Mouse (Mus musculus): ENCODE data around the gene Rapsn. TPM values are rescaled to one million over a fixed set of nuclear protein-coding genes. Genes with fewer than 3 reads are reported as not detected.

Gene Rapsn
- polyA plus RNA-seq, 1 experiment from 2014 or later: 0.37 TPM

- Histone ChIP-seq H3K27ac (ENCODE audit: low read depth, low read length) (peak within 1 kb of the TSS; percentile 85), H3K27me3 (ENCODE audit: control insufficient read depth, insufficient read depth, low read length) (no peaks in the 10 kb centered on the region), H3K4me2 (ENCODE audit: low read depth, low read length) (peak within 1 kb of the TSS; percentile 67), H3K4me3 (ENCODE audit: low read depth, low read length) (peak within 1 kb of the TSS; percentile 65), H3K36me3 (ENCODE audit: control insufficient read depth, insufficient read depth, low read length) (peaks cover 5% of the 10 kb centered on the region; the same call in 1 of the 2 replicates), H3K9me3 (ENCODE audit: control insufficient read depth, low read length) (no peaks in the 10 kb centered on the region), H3K9ac (replicated peaks; ENCODE audit: low read depth, low read length) (peak within 1 kb of the TSS; percentile 71), H3K4me1 (ENCODE audit: control insufficient read depth, insufficient read depth, low read length) (peaks cover 20% of the 10 kb centered on the region)
- WGBS: under 1% methylated on average over 64 of the region's 69 CpGs
- ATAC-seq (ENCODE audit: low read depth): peak; percentile 97
These were observed 34.8 kb downstream of the Rapsn start, which contains the start of gene Slc39a13 for GRCm38 (mm10) chr2:91070076-91070800. Gene Slc39a13, minus strand, starts transcription at chr2:91070417.

DNA sequence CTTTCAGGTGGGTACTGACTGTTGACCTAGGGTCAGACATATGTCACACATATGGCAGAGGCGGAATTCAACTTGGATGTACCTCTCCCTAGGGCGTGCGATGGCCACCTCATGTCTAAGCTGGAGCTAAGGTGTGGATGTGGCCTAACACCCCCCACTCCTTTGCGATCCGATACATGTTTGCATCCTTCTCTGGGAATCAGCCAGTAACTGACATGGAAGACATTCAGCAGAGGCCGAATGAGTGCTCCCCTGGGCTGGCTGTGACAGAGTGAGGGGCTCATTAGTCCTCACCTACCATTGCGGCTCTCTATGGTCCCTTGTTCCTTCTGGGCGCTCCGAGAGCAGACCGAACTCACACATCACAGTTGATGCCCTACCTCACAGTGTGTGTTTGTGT, 35.6 kb downstream of the Rapsn start:
- Histone ChIP-seq H3K4me1 (ENCODE audit: control insufficient read depth, insufficient read depth, low read length) (peaks cover 20% of the 10 kb centered on the region), H3K9me3 (ENCODE audit: control insufficient read depth, low read length) (no peaks in the 10 kb centered on the region), H3K9ac (replicated peaks; ENCODE audit: low read depth, low read length) (peak overlapping the region; percentile 71), H3K27me3 (ENCODE audit: control insufficient read depth, insufficient read depth, low read length) (no peaks in the 10 kb centered on the region), H3K4me3 (ENCODE audit: low read depth, low read length) (peak overlapping the region; percentile 65), H3K36me3 (ENCODE audit: control insufficient read depth, insufficient read depth, low read length) (peaks cover 5% of the 10 kb centered on the region; the same call in 1 of the 2 replicates), H3K27ac (ENCODE audit: low read depth, low read length) (peak overlapping the region; percentile 85), H3K4me2 (ENCODE audit: low read depth, low read length) (peak overlapping the region; percentile 67)
- ATAC-seq (ENCODE audit: low read depth): no peak
- WGBS: 81% methylated on average over 10 of the region's 10 CpGs

DNA sequence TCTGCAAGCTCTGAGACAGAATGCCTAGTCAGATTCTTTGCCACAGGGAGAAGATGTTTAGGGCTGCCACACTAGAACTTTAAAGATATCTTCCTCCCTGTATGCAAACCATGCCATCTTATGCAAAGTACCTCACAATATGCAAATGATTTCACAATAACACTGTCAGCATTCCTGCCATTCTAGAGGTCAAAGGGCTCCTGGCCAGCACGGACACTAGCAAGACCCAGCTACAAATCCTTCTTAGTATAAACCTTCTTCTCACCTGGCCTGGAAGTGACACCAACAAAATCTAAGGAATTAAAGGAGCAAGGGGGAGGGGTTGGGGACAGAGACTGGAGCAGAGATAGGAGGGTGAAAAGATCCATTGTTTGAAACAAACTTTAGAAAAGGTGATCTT, 36.7 kb downstream of the Rapsn start:
- Histone ChIP-seq H3K4me3 (ENCODE audit: low read depth, low read length) (no peak overlapping the region), H3K4me1 (ENCODE audit: control insufficient read depth, insufficient read depth, low read length) (peaks cover 20% of the 10 kb centered on the region), H3K4me2 (ENCODE audit: low read depth, low read length) (no peak overlapping the region), H3K36me3 (ENCODE audit: control insufficient read depth, insufficient read depth, low read length) (no peaks in the 10 kb centered on the region), H3K9me3 (ENCODE audit: control insufficient read depth, low read length) (no peaks in the 10 kb centered on the region), H3K27me3 (ENCODE audit: control insufficient read depth, insufficient read depth, low read length) (no peaks in the 10 kb centered on the region), H3K9ac (replicated peaks; ENCODE audit: low read depth, low read length) (no peak overlapping the region), H3K27ac (ENCODE audit: low read depth, low read length) (no peak overlapping the region)
- WGBS: 50% methylated on average over 1 of the region's 1 CpGs
- no peak for ATAC-seq (ENCODE audit: low read depth)

GRCm38 (mm10) chr2:91077957-91078313, 42.5 kb downstream of the Rapsn start:
- H3K4me1 ChIP-seq (ENCODE audit: control insufficient read depth, insufficient read depth, low read length): no peaks in the 10 kb centered on the region; the same call in 1 of the 2 replicates
- H3K9ac ChIP-seq (replicated peaks; ENCODE audit: low read depth, low read length): no peak overlapping the region
- no peaks in the 10 kb centered on the region for H3K9me3 ChIP-seq (ENCODE audit: control insufficient read depth, low read length)
- H3K27ac ChIP-seq (ENCODE audit: low read depth, low read length): no peak overlapping the region
- H3K27me3 ChIP-seq (ENCODE audit: control insufficient read depth, insufficient read depth, low read length): no peaks in the 10 kb centered on the region
- peak; percentile 57; the same call in 1 of the 2 replicates for ATAC-seq (ENCODE audit: low read depth)
- H3K4me2 ChIP-seq (ENCODE audit: low read depth, low read length): peak overlapping the region; percentile 73
- H3K36me3 ChIP-seq (ENCODE audit: control insufficient read depth, insufficient read depth, low read length): no peaks in the 10 kb centered on the region
- 13% methylated on average over 12 of the region's 12 CpGs for WGBS
- H3K4me3 ChIP-seq (ENCODE audit: low read depth, low read length): peak overlapping the region; percentile 36; the same call in 1 of the 2 replicates

DNA sequence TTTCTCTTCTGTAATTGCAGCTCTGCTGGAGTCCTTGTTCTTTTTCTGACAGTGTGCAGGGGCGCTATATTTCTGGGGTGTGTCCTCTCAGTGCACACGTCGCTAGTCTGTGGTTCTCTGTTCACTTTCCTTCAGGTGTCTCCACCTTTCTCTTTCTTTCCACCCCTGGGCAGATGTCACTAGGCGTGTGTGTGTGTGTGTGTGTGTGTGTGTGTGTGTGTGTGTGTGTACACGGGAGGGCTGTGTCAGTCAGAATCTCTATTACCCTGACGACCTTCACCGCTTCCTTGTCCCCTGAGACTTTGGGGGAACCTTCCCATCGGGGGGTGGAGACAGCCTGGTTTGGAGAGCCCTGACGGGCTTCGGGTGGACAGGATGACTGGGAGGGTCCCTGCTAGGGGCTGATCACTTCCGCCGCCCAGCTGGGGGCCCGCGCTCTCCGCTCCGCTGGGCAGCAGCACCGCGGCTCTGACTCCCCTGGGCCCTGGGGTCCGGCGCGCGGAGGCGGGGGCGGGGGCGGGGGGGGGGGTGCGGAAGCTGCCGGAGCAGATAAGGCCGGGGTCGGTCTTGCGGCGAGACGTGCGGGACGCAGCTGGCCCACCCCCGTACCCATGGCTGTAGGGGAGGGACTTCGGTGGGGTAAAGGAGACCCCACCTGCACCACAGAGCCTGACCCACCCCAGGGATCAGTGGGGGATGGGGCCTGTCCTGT, 43.0 kb downstream of the Rapsn start:
- no peaks in the 10 kb centered on the region for H3K9me3 ChIP-seq (ENCODE audit: control insufficient read depth, low read length)
- peak overlapping the region; percentile 73 for H3K4me2 ChIP-seq (ENCODE audit: low read depth, low read length)
- H3K4me3 ChIP-seq (ENCODE audit: low read depth, low read length): peak overlapping the region; percentile 36
- peak; percentile 76 for ATAC-seq (ENCODE audit: low read depth)
- peak overlapping the region; percentile 53 for H3K9ac ChIP-seq (replicated peaks; ENCODE audit: low read depth, low read length)
- no peak overlapping the region for H3K27ac ChIP-seq (ENCODE audit: low read depth, low read length)
- no peaks in the 10 kb centered on the region for H3K27me3 ChIP-seq (ENCODE audit: control insufficient read depth, insufficient read depth, low read length)
- no peaks in the 10 kb centered on the region for H3K36me3 ChIP-seq (ENCODE audit: control insufficient read depth, insufficient read depth, low read length)
- under 1% methylated on average over 29 of the region's 36 CpGs for WGBS
- H3K4me1 ChIP-seq (ENCODE audit: control insufficient read depth, insufficient read depth, low read length): no peaks in the 10 kb centered on the region; the same call in 1 of the 2 replicates

DNA sequence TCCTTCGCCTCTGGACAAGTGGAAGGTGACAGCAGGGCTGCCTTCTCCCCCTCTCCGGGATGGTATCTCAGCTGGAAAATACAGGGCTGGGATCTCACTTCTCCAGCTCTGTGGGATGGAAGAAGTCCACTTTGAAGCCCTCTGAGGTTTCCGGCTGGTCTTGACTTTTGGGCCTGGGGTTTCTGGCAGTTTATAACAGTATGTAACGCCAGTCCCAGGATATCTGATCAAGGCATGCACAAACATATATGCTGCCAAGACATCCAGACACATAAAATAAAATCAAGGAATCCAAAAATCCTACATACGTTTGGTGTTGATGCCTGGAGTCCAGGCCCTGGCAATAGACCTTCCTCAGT, 43.6 kb downstream of the Rapsn start:
- Histone ChIP-seq H3K4me1 (ENCODE audit: control insufficient read depth, insufficient read depth, low read length) (no peaks in the 10 kb centered on the region; the same call in 1 of the 2 replicates), H3K27me3 (ENCODE audit: control insufficient read depth, insufficient read depth, low read length) (no peaks in the 10 kb centered on the region), H3K4me2 (ENCODE audit: low read depth, low read length) (peak overlapping the region; percentile 73), H3K4me3 (ENCODE audit: low read depth, low read length) (peak overlapping the region; percentile 36), H3K9me3 (ENCODE audit: control insufficient read depth, low read length) (no peaks in the 10 kb centered on the region), H3K27ac (ENCODE audit: low read depth, low read length) (no peak overlapping the region), H3K9ac (replicated peaks; ENCODE audit: low read depth, low read length) (peak overlapping the region; percentile 53), H3K36me3 (ENCODE audit: control insufficient read depth, insufficient read depth, low read length) (no peaks in the 10 kb centered on the region)
- 29% methylated on average over 5 of the region's 5 CpGs for WGBS
- ATAC-seq (ENCODE audit: low read depth): no peak; the same call in 1 of the 2 replicates

DNA sequence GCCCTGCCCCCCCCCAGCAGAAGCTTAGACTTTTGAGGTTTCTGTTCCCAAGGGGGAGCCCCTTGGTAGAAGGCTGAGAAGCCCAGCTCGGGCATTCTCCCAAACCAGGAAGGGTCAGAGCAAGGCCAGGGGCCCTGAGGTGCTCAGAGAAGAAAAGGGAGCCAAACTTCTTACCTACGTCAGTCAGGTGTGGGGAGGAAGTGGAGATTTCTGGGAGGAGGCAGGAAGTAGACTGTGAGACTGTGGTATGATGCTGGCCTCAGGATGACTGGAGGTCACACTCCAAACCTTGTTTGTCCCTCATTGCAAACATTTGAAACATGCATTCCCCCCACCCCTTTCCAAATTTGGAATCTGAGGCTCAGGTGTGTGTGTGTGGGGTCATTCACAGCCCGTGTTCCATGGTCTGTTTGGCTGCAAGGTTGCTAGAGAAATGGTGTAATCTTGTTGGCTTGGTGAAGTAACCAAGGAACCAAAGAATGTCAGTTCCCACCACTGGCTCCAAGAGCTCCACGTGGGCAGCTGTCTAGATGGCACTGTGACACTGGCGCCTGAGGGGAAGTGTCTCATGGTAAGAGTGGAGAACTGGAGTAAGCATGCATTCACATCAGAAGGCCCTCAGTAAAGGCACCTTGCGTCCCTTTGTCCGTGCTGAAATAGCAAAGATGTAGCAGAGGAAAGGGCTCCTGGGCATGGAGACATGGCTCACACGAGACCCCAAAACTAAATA, 45.5 kb downstream of the Rapsn start:
- H3K36me3 ChIP-seq (ENCODE audit: control insufficient read depth, insufficient read depth, low read length): no peaks in the 10 kb centered on the region
- no peak overlapping the region for H3K27ac ChIP-seq (ENCODE audit: low read depth, low read length)
- 77% methylated on average over 8 of the region's 8 CpGs for WGBS
- H3K27me3 ChIP-seq (ENCODE audit: control insufficient read depth, insufficient read depth, low read length): no peaks in the 10 kb centered on the region
- H3K4me3 ChIP-seq (ENCODE audit: low read depth, low read length): no peak overlapping the region
- H3K9me3 ChIP-seq (ENCODE audit: control insufficient read depth, low read length): no peaks in the 10 kb centered on the region
- ATAC-seq (ENCODE audit: low read depth): no peak
- no peak overlapping the region for H3K4me2 ChIP-seq (ENCODE audit: low read depth, low read length)
- no peaks in the 10 kb centered on the region; the same call in 1 of the 2 replicates for H3K4me1 ChIP-seq (ENCODE audit: control insufficient read depth, insufficient read depth, low read length)
- no peak overlapping the region for H3K9ac ChIP-seq (replicated peaks; ENCODE audit: low read depth, low read length)

GRCm38 (mm10) chr2:91081775-91082695, 46.6 kb downstream of the Rapsn start, which contains the start of gene Spi1:
Gene Spi1, plus strand, starts transcription at chr2:91082390.
- no peaks in the 10 kb centered on the region for H3K36me3 ChIP-seq (ENCODE audit: control insufficient read depth, insufficient read depth, low read length)
- 77% methylated on average over 13 of the region's 13 CpGs for WGBS
- H3K27me3 ChIP-seq (ENCODE audit: control insufficient read depth, insufficient read depth, low read length): no peaks in the 10 kb centered on the region
- ATAC-seq (ENCODE audit: low read depth): no peak
- H3K27ac ChIP-seq (ENCODE audit: low read depth, low read length): no peak within 1 kb of the TSS
- H3K4me2 ChIP-seq (ENCODE audit: low read depth, low read length): no peak within 1 kb of the TSS
- no peak within 1 kb of the TSS for H3K9ac ChIP-seq (replicated peaks; ENCODE audit: low read depth, low read length)
- no peaks in the 10 kb centered on the region; the same call in 1 of the 2 replicates for H3K4me1 ChIP-seq (ENCODE audit: control insufficient read depth, insufficient read depth, low read length)
- H3K4me3 ChIP-seq (ENCODE audit: low read depth, low read length): no peak within 1 kb of the TSS
- H3K9me3 ChIP-seq (ENCODE audit: control insufficient read depth, low read length): no peaks in the 10 kb centered on the region

Measured in neural tube, embryonic 14.5 days (tissue).